Mouse (Mus musculus): Measurements from ENCODE around the gene Gdpgp1.

GRCm38 (mm10) chr7:80202961-80203360, 29.7 kb upstream of the Gdpgp1 start:
- peak; percentile 11; the same call in 1 of the 2 replicates for TF ChIP-seq CTCF (IDR thresholded peaks at IDR 0.05; ENCODE audit: low read depth)
- TF ChIP-seq EP300 (IDR thresholded peaks at IDR 0.05; ENCODE audit: low read depth): no peak

All from liver, postnatal 0 days (tissue).